Mouse (Mus musculus) liver, embryonic 14.5 days (tissue): Measurements from ENCODE around the gene Il17rd.

Source experiments
- CTCF ChIP-seq: IDR thresholded peaks from 2 replicates; pipeline ENCODE4 v1.5.1; 2016; ENCODE audit warnings: antibody characterized with exemption, low read depth, control low read depth
- EP300 ChIP-seq: IDR thresholded peaks from 2 replicates; pipeline ENCODE4 v1.6.1; 2016; ENCODE audit warnings: antibody characterized with exemption, low read depth

- TF ChIP-seq EP300 (no peak), CTCF (no peak)
These were observed 63.0 kb downstream of the Il17rd start for GRCm38 (mm10) chr14:27101735-27102134.
